Mouse (Mus musculus) intestine, embryonic 15.5 days (tissue): ENCODE data around the gene Pex16. TPM values are rescaled to one million over a fixed set of nuclear protein-coding genes. Genes with fewer than 3 reads are reported as not detected.

Experiments
- ATAC-seq: fragments of 200-750 bp; cut with Nextera tagmentation; 2 replicates; pipeline ENCODE4 v1.8.0; 2017; ENCODE audit warnings: moderate TSS enrichment, moderate library complexity
- H3K27ac ChIP-seq: fragments of 300-500 bp; sonication (generic); 2 replicates; pipeline ENCODE4 v1.5.1; 2015; ENCODE audit warnings: mild to moderate bottlenecking, inconsistent platforms
- H3K27me3 ChIP-seq: fragments of 300-500 bp; sonication (generic); replicated peaks from 2 replicates; pipeline ENCODE4 v1.6.1; 2015; ENCODE audit warnings: inconsistent platforms
- H3K36me3 ChIP-seq: fragments of 300-500 bp; sonication (generic); 2 replicates; pipeline ENCODE4 v1.6.1; 2015; ENCODE audit warnings: inconsistent platforms
- H3K4me1 ChIP-seq: fragments of 300-500 bp; sonication (generic); replicated peaks from 2 replicates; pipeline ENCODE4 v1.6.1; 2015; ENCODE audit warnings: inconsistent platforms
- H3K4me2 ChIP-seq: fragments of 300-500 bp; sonication (generic); replicated peaks from 2 replicates; pipeline ENCODE4 v1.6.1; 2015; ENCODE audit warnings: mild to moderate bottlenecking, inconsistent platforms
- H3K4me3 ChIP-seq: fragments of 300-500 bp; sonication (generic); replicated peaks from 2 replicates; pipeline ENCODE4 v1.5.1; 2015; ENCODE audit warnings: inconsistent platforms
- H3K9ac ChIP-seq: fragments of 300-500 bp; sonication (generic); 2 replicates; pipeline ENCODE4 v1.6.1; 2015; ENCODE audit warnings: inconsistent platforms
- H3K9me3 ChIP-seq: fragments of 300-500 bp; sonication (generic); 2 replicates; pipeline ENCODE4 v1.6.1; 2016; ENCODE audit warnings: inconsistent platforms
- WGBS: fragments of 180-500 bp; shearing (Covaris S2); methylation state at CpG from one replicate; pipeline ENCODE4 v1.1.7; 2015; 5-methylcytosine and 5-hydroxymethylcytosine counted together
- polyA plus RNA-seq: library from polyadenylated mRNA; unstranded; fragments of >200 nt; fragmentation: Nextera tagmentation; extraction: Ambion mirVana; gene quantifications from 2 replicates; pipeline ENCODE4 v1.2.1, GENCODE M21; 2015

The Pex16 gene
- 41.6 and 45.8 TPM in 2 replicates for polyA plus RNA-seq

GRCm38 (mm10) chr2:92374514-92374913, at the start of gene Pex16, which contains the start of gene Large2:
Pex16 (plus strand) TSS chr2:92374676.
Large2 (minus strand) TSS chr2:92374869.
- H3K4me1 ChIP-seq, result peaks cover 42% of the 10 kb centered on the region
- 2% methylated on average over 16 of the region's 16 CpGs for WGBS
- H3K27ac ChIP-seq, result peak within 1 kb of the TSS; percentile 91
- ATAC-seq, result peak; percentile 18; the same call in 1 of the 2 replicates
- H3K27me3 ChIP-seq, result peaks cover 10% of the 10 kb centered on the region; the same call in 1 of the 2 replicates
- 0 out of 2 replicates have a peak, but pooled peaks cover 6% of the 10 kb centered on the region for H3K36me3 ChIP-seq
- H3K4me2 ChIP-seq, result peak within 1 kb of the TSS; percentile 89
- H3K9me3 ChIP-seq, result no peaks in the 10 kb centered on the region
- H3K9ac ChIP-seq, result peak within 1 kb of the TSS; percentile 69
- peak within 1 kb of the TSS; percentile 75 for H3K4me3 ChIP-seq

DNA sequence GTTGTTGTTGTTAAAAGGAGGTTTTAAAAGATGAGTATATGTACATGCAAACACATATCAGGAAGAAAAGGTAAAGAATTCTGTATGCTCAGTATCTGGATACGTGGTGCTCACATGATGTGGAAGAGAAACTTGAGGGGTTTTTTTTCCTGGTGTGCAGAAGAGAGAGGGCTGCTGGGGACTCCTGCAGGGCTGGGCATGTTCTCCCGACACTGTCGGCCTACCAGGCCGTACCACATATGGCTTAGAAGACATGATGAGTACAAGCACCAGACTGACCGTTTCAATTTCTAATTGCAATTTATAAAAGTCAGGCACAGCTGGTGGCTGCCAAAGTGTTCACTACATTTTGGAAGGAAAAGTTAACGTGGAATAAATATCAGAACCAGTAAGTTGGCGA, 48.8 kb upstream of the Pex16 start:
- Histone ChIP-seq H3K4me3 (no peak overlapping the region), H3K4me2 (no peak overlapping the region), H3K4me1 (no peaks in the 10 kb centered on the region), H3K9me3 (no peaks in the 10 kb centered on the region), H3K27ac (no peak overlapping the region), H3K9ac (no peak overlapping the region), H3K27me3 (no peaks in the 10 kb centered on the region), H3K36me3 (peaks cover 7% of the 10 kb centered on the region; the same call in 1 of the 2 replicates)
- WGBS, result 90% methylated on average over 7 of the region's 7 CpGs
- ATAC-seq, result no peak

- H3K4me1 ChIP-seq, result no peaks in the 10 kb centered on the region
- 78% methylated on average over 1 of the region's 1 CpGs for WGBS
- no peak overlapping the region for H3K4me3 ChIP-seq
- no peak overlapping the region for H3K9ac ChIP-seq
- no peak for ATAC-seq
- H3K36me3 ChIP-seq, result peaks cover 7% of the 10 kb centered on the region; the same call in 1 of the 2 replicates
- H3K9me3 ChIP-seq, result no peaks in the 10 kb centered on the region
- no peak overlapping the region for H3K27ac ChIP-seq
- no peaks in the 10 kb centered on the region for H3K27me3 ChIP-seq
- H3K4me2 ChIP-seq, result no peak overlapping the region
These were observed 48.3 kb upstream of the Pex16 start for GRCm38 (mm10) chr2:92326221-92326620.

GRCm38 (mm10) chr2:92327601-92328000, 46.9 kb upstream of the Pex16 start:
- Histone ChIP-seq H3K4me1 (no peaks in the 10 kb centered on the region), H3K4me3 (no peak overlapping the region), H3K4me2 (no peak overlapping the region), H3K27ac (no peak overlapping the region), H3K9me3 (no peaks in the 10 kb centered on the region), H3K27me3 (no peaks in the 10 kb centered on the region), H3K9ac (no peak overlapping the region), H3K36me3 (peaks cover 7% of the 10 kb centered on the region; the same call in 1 of the 2 replicates)
- WGBS, result 85% methylated on average over 4 of the region's 4 CpGs
- ATAC-seq, result no peak

DNA sequence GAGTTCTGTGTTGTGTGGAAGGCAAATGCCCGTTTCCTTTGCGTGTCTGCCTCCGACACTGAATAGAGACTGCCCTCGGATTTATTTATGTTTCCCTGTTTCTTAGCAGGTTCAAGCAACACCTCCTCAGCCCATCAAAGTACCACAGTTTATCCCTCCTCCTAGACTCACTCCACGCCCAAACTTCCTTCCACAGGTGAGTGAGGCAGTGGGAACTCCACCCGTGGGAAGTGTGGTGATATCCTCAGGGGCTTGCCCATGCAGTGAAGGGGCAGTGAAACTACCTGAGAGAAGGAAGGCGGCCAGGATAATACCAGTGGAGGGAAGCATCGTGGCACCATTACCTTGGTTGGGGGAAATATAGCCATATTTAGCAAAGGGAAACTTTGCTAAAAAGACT, 46.3 kb upstream of the Pex16 start:
- H3K4me3 ChIP-seq, result no peak overlapping the region
- no peaks in the 10 kb centered on the region for H3K9me3 ChIP-seq
- no peaks in the 10 kb centered on the region for H3K4me1 ChIP-seq
- no peak overlapping the region for H3K9ac ChIP-seq
- no peak for ATAC-seq
- 90% methylated on average over 8 of the region's 8 CpGs for WGBS
- H3K27me3 ChIP-seq, result no peaks in the 10 kb centered on the region
- no peak overlapping the region for H3K4me2 ChIP-seq
- peaks cover 7% of the 10 kb centered on the region; the same call in 1 of the 2 replicates for H3K36me3 ChIP-seq
- H3K27ac ChIP-seq, result no peak overlapping the region

- no peak overlapping the region for H3K4me2 ChIP-seq
- no peaks in the 10 kb centered on the region for H3K9me3 ChIP-seq
- no peaks in the 10 kb centered on the region for H3K4me1 ChIP-seq
- peaks cover 4% of the 10 kb centered on the region; the same call in 1 of the 2 replicates for H3K36me3 ChIP-seq
- H3K27me3 ChIP-seq, result no peaks in the 10 kb centered on the region
- H3K27ac ChIP-seq, result no peak overlapping the region
- WGBS, result 49% methylated on average over 2 of the region's 2 CpGs
- H3K4me3 ChIP-seq, result no peak overlapping the region
- ATAC-seq, result no peak
- H3K9ac ChIP-seq, result no peak overlapping the region
These were observed 43.6 kb upstream of the Pex16 start for GRCm38 (mm10) chr2:92330840-92331239.

DNA sequence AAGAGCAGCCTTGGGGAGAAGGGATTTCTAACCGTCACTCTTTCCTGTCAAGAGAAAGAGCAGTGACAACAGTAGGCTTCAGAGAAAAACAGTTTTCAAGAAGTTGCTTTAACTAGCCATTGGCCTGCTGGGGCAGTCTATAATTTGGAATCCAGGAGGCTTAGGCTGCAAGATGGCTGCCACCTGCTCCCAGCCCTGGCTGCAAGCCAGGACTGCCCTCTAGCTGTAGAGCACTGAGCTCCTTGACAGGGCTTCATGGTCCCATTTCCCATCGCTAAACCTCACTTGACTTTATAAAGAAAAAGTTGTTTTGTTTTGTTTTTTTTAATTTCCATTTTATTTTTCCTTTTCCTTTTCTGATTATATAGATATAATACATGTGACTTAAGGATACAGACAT, 43.1 kb upstream of the Pex16 start:
- no peak overlapping the region for H3K4me2 ChIP-seq

DNA sequence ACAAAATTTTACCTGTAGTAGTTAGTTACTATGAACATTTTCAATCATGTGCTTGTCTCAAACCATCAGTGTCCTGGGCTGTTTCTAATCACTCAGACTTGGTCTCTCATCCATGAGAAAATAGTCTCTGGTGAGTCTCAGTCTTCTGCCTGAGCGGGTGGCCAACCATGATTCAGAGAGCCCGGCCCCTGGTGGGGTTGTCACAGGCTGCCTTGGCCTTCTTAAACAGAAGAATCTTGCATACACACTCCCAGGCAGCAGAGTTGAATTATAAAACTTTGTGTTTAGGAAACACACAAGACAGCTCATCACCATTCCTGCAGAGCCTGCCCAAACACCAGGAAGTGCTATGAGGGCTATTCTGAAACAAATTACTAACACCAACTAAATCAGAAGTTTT, 42.6 kb upstream of the Pex16 start:
- WGBS, result 89% methylated on average over 2 of the region's 2 CpGs
- H3K4me2 ChIP-seq, result no peak overlapping the region

More for the DNA sequence above, 43.1 kb upstream of the Pex16 start:
- no peak overlapping the region for H3K27ac ChIP-seq
- H3K4me1 ChIP-seq, result no peaks in the 10 kb centered on the region
- WGBS, result 86% methylated on average over 2 of the region's 2 CpGs
- no peak for ATAC-seq
- no peak overlapping the region for H3K4me3 ChIP-seq
- H3K36me3 ChIP-seq, result peaks cover 4% of the 10 kb centered on the region; the same call in 1 of the 2 replicates
- no peaks in the 10 kb centered on the region for H3K9me3 ChIP-seq
- no peaks in the 10 kb centered on the region for H3K27me3 ChIP-seq
- H3K9ac ChIP-seq, result no peak overlapping the region

GRCm38 (mm10) chr2:92342418-92342817, 32.1 kb upstream of the Pex16 start:
- Histone ChIP-seq H3K4me2 (no peak overlapping the region), H3K9me3 (no peaks in the 10 kb centered on the region), H3K4me1 (no peaks in the 10 kb centered on the region), H3K27me3 (no peaks in the 10 kb centered on the region), H3K27ac (no peak overlapping the region), H3K4me3 (no peak overlapping the region), H3K9ac (no peak overlapping the region), H3K36me3 (0 out of 2 replicates have a peak, but pooled peaks cover under 1% of the 10 kb centered on the region)
- ATAC-seq, result no peak

More for the DNA sequence above, 42.6 kb upstream of the Pex16 start:
- H3K36me3 ChIP-seq, result peaks cover 4% of the 10 kb centered on the region; the same call in 1 of the 2 replicates
- H3K4me1 ChIP-seq, result no peaks in the 10 kb centered on the region
- H3K4me3 ChIP-seq, result no peak overlapping the region
- H3K27ac ChIP-seq, result no peak overlapping the region
- H3K9ac ChIP-seq, result no peak overlapping the region
- H3K27me3 ChIP-seq, result no peaks in the 10 kb centered on the region
- no peak for ATAC-seq
- H3K9me3 ChIP-seq, result no peaks in the 10 kb centered on the region

- no peak overlapping the region for H3K9ac ChIP-seq
- H3K36me3 ChIP-seq, result peaks cover 12% of the 10 kb centered on the region
- H3K4me1 ChIP-seq, result no peaks in the 10 kb centered on the region
- no peak for ATAC-seq
- H3K27ac ChIP-seq, result no peak overlapping the region
- no peaks in the 10 kb centered on the region for H3K9me3 ChIP-seq
- no peaks in the 10 kb centered on the region for H3K27me3 ChIP-seq
- H3K4me3 ChIP-seq, result no peak overlapping the region
- no peak overlapping the region for H3K4me2 ChIP-seq
- 83% methylated on average over 2 of the region's 2 CpGs for WGBS
These were observed 27.3 kb upstream of the Pex16 start for GRCm38 (mm10) chr2:92347191-92347590.

DNA sequence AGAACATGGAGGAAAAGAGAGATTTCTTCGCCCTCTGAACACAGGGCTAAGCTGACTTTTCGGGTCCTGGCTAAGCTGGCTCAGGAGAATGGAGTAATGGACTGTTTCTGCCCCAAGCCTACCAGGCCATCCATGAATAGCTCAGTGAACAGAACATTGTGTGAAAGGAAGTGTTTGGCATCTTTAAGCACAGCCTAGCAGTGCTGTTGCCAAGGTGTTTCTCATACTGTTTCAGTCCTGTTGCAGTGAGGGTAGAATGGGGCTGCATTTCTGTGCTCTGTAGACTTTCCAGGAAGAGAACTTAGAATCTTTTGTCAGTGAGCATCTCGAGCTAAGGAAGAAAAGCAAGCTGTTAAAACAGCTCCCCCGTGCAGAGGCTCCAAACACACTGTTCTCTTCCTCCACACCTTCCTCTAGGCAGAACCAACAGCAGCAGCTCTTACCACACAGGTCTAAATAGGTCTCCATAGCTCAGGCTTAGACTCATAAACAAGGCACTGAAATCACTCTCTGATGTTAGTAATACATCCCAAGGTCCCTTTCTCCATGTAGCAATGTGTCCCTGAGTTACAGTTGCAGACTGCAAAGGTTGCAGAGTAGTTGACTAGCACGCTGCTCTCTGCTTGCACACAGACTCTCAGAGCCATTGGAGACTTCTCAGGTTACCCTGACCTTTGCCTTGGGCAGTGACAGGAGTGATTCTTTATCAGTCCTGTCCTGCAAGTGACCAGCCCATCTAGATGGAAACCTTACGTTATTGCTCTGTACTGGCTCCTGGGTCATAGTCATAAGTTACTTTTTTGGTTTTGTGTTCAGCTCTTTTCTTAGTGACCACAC, 24.7 kb upstream of the Pex16 start:
- 56% methylated on average over 6 of the region's 6 CpGs for WGBS

GRCm38 (mm10) chr2:92350686-92351085, 23.8 kb upstream of the Pex16 start:
- no peaks in the 10 kb centered on the region for H3K9me3 ChIP-seq
- 43% methylated on average over 5 of the region's 5 CpGs for WGBS
- H3K27me3 ChIP-seq, result no peaks in the 10 kb centered on the region
- H3K36me3 ChIP-seq, result peaks cover 14% of the 10 kb centered on the region
- no peak overlapping the region for H3K27ac ChIP-seq
- H3K4me1 ChIP-seq, result no peaks in the 10 kb centered on the region
- no peak overlapping the region for H3K9ac ChIP-seq
- no peak overlapping the region for H3K4me2 ChIP-seq
- H3K4me3 ChIP-seq, result no peak overlapping the region
- ATAC-seq, result no peak

More for the DNA sequence above, 24.7 kb upstream of the Pex16 start:
- Histone ChIP-seq H3K4me2 (no peak overlapping the region), H3K36me3 (peaks cover 14% of the 10 kb centered on the region), H3K9ac (no peak overlapping the region), H3K27ac (no peak overlapping the region), H3K27me3 (no peaks in the 10 kb centered on the region), H3K9me3 (no peaks in the 10 kb centered on the region), H3K4me3 (no peak overlapping the region), H3K4me1 (no peaks in the 10 kb centered on the region)
- ATAC-seq, result no peak
